In the genomic region with DNA sequence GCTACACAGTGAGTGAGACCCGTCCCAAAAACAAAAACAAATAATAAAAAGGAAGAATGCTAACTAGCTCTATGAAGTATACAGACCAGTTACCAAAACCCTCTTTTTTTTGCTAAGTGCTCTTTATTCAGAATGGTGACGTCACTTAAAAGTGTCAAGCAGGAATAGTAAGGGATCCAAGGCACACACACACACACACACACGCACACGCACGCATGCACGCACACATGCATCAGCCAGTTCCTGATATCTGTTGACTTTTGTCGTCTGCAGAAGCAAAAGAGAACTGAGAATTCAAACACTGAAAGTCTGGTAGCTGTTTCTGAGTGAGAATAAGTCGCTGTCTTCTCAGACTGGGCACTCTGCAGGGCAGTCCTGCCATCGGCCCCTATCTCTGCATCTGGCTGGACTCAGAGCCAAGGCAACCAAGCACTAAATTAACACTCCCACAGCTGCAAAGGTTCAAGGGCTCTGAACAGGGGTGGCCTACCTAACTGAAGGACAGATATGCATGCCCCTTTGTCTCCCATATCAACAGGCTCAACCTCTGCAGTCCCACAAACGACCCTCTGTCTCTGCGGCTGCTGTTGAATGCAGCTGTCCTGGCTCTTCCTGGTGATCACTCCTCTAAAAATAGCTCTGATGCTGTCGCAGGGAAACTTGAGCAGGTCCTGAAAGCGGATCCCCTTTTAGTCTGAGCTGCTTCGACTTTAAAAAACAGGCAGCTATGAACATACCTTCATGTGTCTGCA, we compare ENCODE assay signal across 9 mouse cellular contexts.
DNase-seq lines count a peak whose midpoint lies in the region; ATAC-seq and TF ChIP-seq lines count a peak whose summit lies in the region.
"Had no signal": no experiment of that assay in that cellular context is flagged by ENCODE, and none has a peak within 500 bp of the region (broad histone marks: within the 10 kb centered on the region; RNA-seq: fewer than 3 reads in every experiment).

No protein-coding gene starts in this region.

- no peak for TF ChIP-seq EP300 in stomach, postnatal 0 days (optimal IDR thresholded peaks at IDR 0.05)

- H3K36me3 ChIP-seq in stomach, embryonic 14.5 days (ENCODE audit: control insufficient read depth, insufficient read depth, low read length), result no peaks in the 10 kb centered on the region
- no peaks in the 10 kb centered on the region for H3K36me3 ChIP-seq in stomach, postnatal 0 days (ENCODE audit: control insufficient read depth, insufficient read depth, low read length)
- H3K36me3 ChIP-seq in forebrain, embryonic 14.5 days (ENCODE audit: control insufficient read depth, insufficient read depth, low read length), result no peaks in the 10 kb centered on the region
- H3K36me3 ChIP-seq in hindbrain, embryonic 13.5 days, result no peaks in the 10 kb centered on the region
- no peaks in the 10 kb centered on the region for H3K36me3 ChIP-seq in stomach, embryonic 15.5 days
- H3K36me3 ChIP-seq: liver, embryonic 13.5 days had no signal

- H3K9ac ChIP-seq in stomach, embryonic 14.5 days (replicated peaks; ENCODE audit: low read depth, low read length), result no peak overlapping the region
- H3K9ac ChIP-seq in stomach, postnatal 0 days (ENCODE audit: low read length), result no peak overlapping the region
- no peak overlapping the region for H3K9ac ChIP-seq in forebrain, embryonic 14.5 days (ENCODE audit: low read length)
- no peak overlapping the region; the same call in 1 of the 2 replicates for H3K9ac ChIP-seq in hindbrain, embryonic 13.5 days
- H3K9ac ChIP-seq in stomach, embryonic 15.5 days, result no peak overlapping the region
- H3K9ac ChIP-seq: liver, embryonic 13.5 days had no signal

- WGBS in stomach, embryonic 14.5 days, result 48% methylated on average over 14 of the region's 14 CpGs
- WGBS in stomach, postnatal 0 days, result 52% methylated on average over 14 of the region's 14 CpGs
- WGBS in forebrain, embryonic 14.5 days, result 52% methylated on average over 14 of the region's 14 CpGs
- WGBS in hindbrain, embryonic 13.5 days, result 54% methylated on average over 14 of the region's 14 CpGs
- WGBS in stomach, embryonic 15.5 days, result 49% methylated on average over 14 of the region's 14 CpGs

- no peak for DNase-seq in stomach, postnatal 0 days (ENCODE audit: low spot score)
- DNase-seq in forebrain, embryonic 14.5 days (ENCODE audit: low spot score), result peak; percentile 41
- no peak for DNase-seq in yolk sac, embryonic 10.5 days (ENCODE audit: low spot score)
- no peak for DNase-seq in ovary, postnatal 14 days (ENCODE audit: low spot score)
- no peak for DNase-seq in spleen, postnatal 4 days (ENCODE audit: low spot score in 2 of 2)
- DNase-seq: liver, embryonic 13.5 days had no signal

- no peak for TF ChIP-seq CTCF in stomach, postnatal 0 days (IDR thresholded peaks at IDR 0.05; ENCODE audit: low read depth)

- H3K4me3 ChIP-seq in stomach, embryonic 14.5 days (ENCODE audit: low read depth, low read length), result no peak overlapping the region
- no peak overlapping the region for H3K4me3 ChIP-seq in stomach, postnatal 0 days (ENCODE audit: low read depth, low read length)
- no peak overlapping the region for H3K4me3 ChIP-seq in forebrain, embryonic 14.5 days (ENCODE audit: low read depth, low read length)
- no peak overlapping the region for H3K4me3 ChIP-seq in hindbrain, embryonic 13.5 days
- no peak overlapping the region for H3K4me3 ChIP-seq in stomach, embryonic 15.5 days (replicated peaks)
- H3K4me3 ChIP-seq: liver, embryonic 13.5 days had no signal

- no peak overlapping the region for H3K4me2 ChIP-seq in stomach, embryonic 14.5 days (replicated peaks; ENCODE audit: low read depth, low read length)
- H3K4me2 ChIP-seq in stomach, postnatal 0 days (replicated peaks; ENCODE audit: low read depth), result no peak overlapping the region
- H3K4me2 ChIP-seq in forebrain, embryonic 14.5 days (ENCODE audit: low read length), result no peak overlapping the region
- H3K4me2 ChIP-seq in hindbrain, embryonic 13.5 days, result no peak overlapping the region
- H3K4me2 ChIP-seq in stomach, embryonic 15.5 days, result no peak overlapping the region
- H3K4me2 ChIP-seq: liver, embryonic 13.5 days had no signal

- ATAC-seq in stomach, embryonic 14.5 days (ENCODE audit: insufficient number of reproducible peaks, insufficient read depth, low FRiP score, low read depth), result 0 out of 2 replicates have a peak, but pooled peaks have one; percentile 42
- ATAC-seq in stomach, postnatal 0 days (ENCODE audit: low FRiP score, low TSS enrichment), result no peak
- ATAC-seq in forebrain, embryonic 14.5 days, result peak; percentile 13; the same call in 1 of the 2 replicates
- ATAC-seq in hindbrain, embryonic 13.5 days (ENCODE audit: low FRiP score), result peak; percentile 11; the same call in 1 of the 2 replicates
- ATAC-seq in stomach, embryonic 15.5 days (ENCODE audit: insufficient read depth, low FRiP score, low read depth), result no peak

- H3K9me3 ChIP-seq in stomach, embryonic 14.5 days (ENCODE audit: control insufficient read depth, low read depth, low read length), result no peaks in the 10 kb centered on the region
- no peaks in the 10 kb centered on the region for H3K9me3 ChIP-seq in stomach, postnatal 0 days (ENCODE audit: control insufficient read depth, low read length)
- H3K9me3 ChIP-seq in forebrain, embryonic 14.5 days (replicated peaks; ENCODE audit: control insufficient read depth, low read length), result no peaks in the 10 kb centered on the region
- no peaks in the 10 kb centered on the region for H3K9me3 ChIP-seq in hindbrain, embryonic 13.5 days
- H3K9me3 ChIP-seq in stomach, embryonic 15.5 days, result no peaks in the 10 kb centered on the region
- H3K9me3 ChIP-seq: liver, embryonic 13.5 days had no signal

- H3K27ac ChIP-seq in stomach, embryonic 14.5 days (ENCODE audit: low read length), result no peak overlapping the region
- no peak overlapping the region; the same call in 1 of the 2 replicates for H3K27ac ChIP-seq in stomach, postnatal 0 days (replicated peaks)
- H3K27ac ChIP-seq in forebrain, embryonic 14.5 days (ENCODE audit: low read depth, low read length), result peak overlapping the region; percentile 76
- H3K27ac ChIP-seq in hindbrain, embryonic 13.5 days, result peak overlapping the region; percentile 71
- peak overlapping the region; percentile 16; the same call in 1 of the 2 replicates for H3K27ac ChIP-seq in stomach, embryonic 15.5 days
- H3K27ac ChIP-seq: liver, embryonic 13.5 days had no signal

- peaks cover 23% of the 10 kb centered on the region for H3K4me1 ChIP-seq in stomach, embryonic 14.5 days (ENCODE audit: control insufficient read depth, insufficient read depth, low read length)
- no peaks in the 10 kb centered on the region; the same call in 1 of the 2 replicates for H3K4me1 ChIP-seq in stomach, postnatal 0 days (replicated peaks; ENCODE audit: control insufficient read depth, insufficient read depth)
- peaks cover 42% of the 10 kb centered on the region for H3K4me1 ChIP-seq in forebrain, embryonic 14.5 days (ENCODE audit: control insufficient read depth, insufficient read depth, low read length)
- peaks cover 61% of the 10 kb centered on the region for H3K4me1 ChIP-seq in hindbrain, embryonic 13.5 days (replicated peaks)
- H3K4me1 ChIP-seq in stomach, embryonic 15.5 days, result peaks cover 11% of the 10 kb centered on the region

- no peaks in the 10 kb centered on the region for H3K27me3 ChIP-seq in stomach, embryonic 14.5 days (ENCODE audit: control insufficient read depth, insufficient read depth, low read length)
- H3K27me3 ChIP-seq in stomach, postnatal 0 days (ENCODE audit: control insufficient read depth, insufficient read depth, low read length), result no peaks in the 10 kb centered on the region
- no peaks in the 10 kb centered on the region for H3K27me3 ChIP-seq in forebrain, embryonic 14.5 days (replicated peaks; ENCODE audit: control insufficient read depth, insufficient read depth, low read length)
- H3K27me3 ChIP-seq in hindbrain, embryonic 13.5 days, result no peaks in the 10 kb centered on the region
- no peaks in the 10 kb centered on the region for H3K27me3 ChIP-seq in stomach, embryonic 15.5 days (replicated peaks)
- H3K27me3 ChIP-seq: liver, embryonic 13.5 days had no signal

Comparison
In these comparisons a context has a peak if more than half of its experiments do, and no peak if none do; other contexts are left out.
1. ATAC-seq: peak in stomach, embryonic 14.5 days (single experiment), forebrain, embryonic 14.5 days (single experiment) and hindbrain, embryonic 13.5 days (single experiment); none in stomach, postnatal 0 days (single experiment) and stomach, embryonic 15.5 days (single experiment).
2. H3K27ac ChIP-seq: peak in forebrain, embryonic 14.5 days (single experiment), hindbrain, embryonic 13.5 days (single experiment) and stomach, embryonic 15.5 days (single experiment); none in stomach, embryonic 14.5 days (single experiment) and stomach, postnatal 0 days (single experiment).